Mouse (Mus musculus) stomach, postnatal 0 days (tissue): ENCODE measurements around the gene Hebp1.

Experiments used
- CTCF ChIP-seq: IDR thresholded peaks from 2 replicates; pipeline ENCODE4 v1.5.1; 2016; ENCODE audit warnings: antibody characterized with exemption, low read depth, mild to moderate bottlenecking, moderate library complexity
- EP300 ChIP-seq: optimal IDR thresholded peaks from 2 replicates; pipeline ENCODE3; 2016; ENCODE audit warnings: antibody characterized with exemption

- TF ChIP-seq CTCF (no peak), EP300 (no peak)
Measured at GRCm38 (mm10) chr6:135162861-135163260, 35.0 kb downstream of the Hebp1 start.
